Mouse (Mus musculus): ENCODE results near the gene Abraxas1.

Gene Abraxas1

DNA sequence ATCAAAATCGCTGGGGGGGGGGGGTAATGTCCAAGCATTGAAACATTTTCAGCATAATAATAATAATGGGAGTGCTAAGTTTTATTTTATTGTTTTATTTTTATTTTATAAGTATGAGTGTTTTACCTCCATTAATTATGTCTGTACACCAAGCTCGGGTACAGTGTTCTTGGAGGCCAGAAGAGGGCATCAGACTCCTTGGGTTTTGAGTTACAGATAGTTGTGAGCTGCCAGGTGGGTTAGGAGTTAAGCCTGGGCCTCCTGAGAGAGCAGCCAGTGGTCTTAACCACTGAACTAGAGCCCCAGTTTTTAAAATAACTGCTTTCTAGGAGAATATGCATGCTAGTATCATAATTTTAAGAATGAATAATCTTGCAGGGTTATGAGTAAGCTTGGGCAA lies 5.2 kb upstream of the Abraxas1 start:
- peak; percentile 62; the same call in 1 of the 2 replicates for ATAC-seq (ENCODE audit: low TSS enrichment)

DNA sequence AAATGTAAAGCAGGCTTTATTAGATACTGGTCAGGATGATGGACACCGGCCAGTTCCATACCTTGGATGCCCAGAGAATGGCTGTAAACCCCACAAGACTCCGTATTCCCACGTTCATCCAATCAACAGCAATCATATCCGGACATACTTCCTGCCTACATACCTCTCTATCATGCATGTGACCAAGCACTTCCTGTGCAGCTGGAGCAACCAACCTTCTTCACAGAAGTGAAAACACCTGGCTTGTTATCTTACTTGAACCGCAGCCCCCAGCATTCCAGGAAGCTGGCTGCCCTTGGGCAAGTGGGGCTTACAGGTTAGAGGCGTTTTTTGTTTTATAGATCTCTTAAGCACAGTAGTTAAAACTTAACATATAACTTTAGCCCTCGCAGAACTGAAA lies 2.1 kb upstream of the Abraxas1 start:
- no peak for ATAC-seq (ENCODE audit: low TSS enrichment)

DNA sequence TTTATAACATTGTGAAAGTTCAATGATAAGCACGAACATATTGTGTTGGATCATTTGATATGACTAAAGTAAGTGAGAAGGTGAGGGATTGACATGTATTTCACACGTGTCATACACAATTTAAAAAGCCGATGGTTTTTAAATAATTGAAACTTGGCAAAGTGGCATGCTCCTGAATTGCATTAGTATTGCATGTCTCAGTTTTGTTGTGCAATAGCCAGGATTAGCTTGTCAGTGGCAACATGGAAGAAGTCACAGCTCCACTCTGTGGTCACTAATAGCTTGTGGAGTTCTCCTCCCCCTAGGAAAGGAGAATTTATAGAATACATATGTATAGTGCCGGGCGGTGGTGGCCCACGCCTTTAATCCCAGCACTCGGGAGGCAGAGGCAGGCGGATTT lies 610 bp upstream of the Abraxas1 start:
- no peak for ATAC-seq (ENCODE audit: low TSS enrichment)

DNA sequence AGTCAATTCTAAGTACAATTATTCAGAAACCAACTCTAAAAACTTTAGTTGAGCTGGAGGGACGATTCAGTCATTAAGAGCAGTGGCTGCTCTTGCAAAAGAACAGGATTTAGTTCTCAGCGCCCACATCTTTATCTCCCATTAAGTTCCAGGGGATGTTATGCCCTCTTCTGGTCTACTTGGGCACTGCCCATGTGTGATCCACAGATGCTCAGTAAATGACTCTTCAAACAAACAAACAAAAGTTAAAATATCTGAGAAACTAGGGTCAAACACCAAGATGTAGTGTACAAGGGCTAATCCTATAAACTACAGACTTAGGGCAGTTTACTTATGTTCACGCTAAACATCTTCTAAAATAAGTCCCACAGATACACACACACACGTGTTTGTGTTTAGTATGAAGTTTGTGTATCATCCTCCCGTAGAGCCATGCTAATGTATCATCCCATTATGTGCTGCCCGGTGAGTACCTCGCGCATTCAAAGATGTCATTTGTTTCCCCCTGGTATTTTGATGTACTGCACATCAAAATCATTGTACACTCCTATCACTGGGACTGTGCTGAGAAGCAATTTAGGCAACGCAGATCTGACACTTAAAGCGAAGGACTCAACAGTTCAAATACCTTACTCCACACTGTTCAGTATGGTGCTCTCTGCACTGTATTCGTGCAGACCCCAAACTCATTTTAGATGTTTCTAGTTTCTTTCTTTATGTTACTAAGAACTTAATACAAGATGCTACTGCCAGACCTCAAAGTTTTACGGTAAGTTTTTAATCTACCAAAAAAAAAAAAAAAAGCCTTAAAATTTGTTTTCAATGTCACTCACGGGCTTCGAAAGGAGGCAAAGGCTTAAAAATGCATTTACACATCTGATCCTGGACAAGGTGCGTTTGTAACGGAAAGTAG lies 941 bp downstream of the Abraxas1 start:
- no peak for ATAC-seq (ENCODE audit: low TSS enrichment)

DNA sequence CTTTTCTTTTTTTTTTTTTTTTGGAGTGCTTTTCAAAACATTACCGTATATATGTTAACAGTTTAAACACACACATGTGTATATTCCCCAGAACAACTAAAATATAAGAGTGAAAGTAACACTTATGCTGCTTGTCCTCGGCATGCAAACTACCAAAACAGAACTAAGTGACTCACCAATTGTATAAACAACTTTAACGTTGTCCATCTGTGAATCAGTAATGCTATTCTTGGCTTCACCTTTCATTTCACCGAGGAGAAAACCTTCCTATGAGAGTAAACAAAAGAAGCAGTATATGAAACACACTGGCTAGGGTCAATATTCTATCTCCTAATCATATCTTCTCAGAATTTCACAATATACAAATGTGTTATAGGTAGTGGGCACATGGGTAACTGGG lies 2.4 kb downstream of the Abraxas1 start:
- ATAC-seq (ENCODE audit: low TSS enrichment) = no peak

DNA sequence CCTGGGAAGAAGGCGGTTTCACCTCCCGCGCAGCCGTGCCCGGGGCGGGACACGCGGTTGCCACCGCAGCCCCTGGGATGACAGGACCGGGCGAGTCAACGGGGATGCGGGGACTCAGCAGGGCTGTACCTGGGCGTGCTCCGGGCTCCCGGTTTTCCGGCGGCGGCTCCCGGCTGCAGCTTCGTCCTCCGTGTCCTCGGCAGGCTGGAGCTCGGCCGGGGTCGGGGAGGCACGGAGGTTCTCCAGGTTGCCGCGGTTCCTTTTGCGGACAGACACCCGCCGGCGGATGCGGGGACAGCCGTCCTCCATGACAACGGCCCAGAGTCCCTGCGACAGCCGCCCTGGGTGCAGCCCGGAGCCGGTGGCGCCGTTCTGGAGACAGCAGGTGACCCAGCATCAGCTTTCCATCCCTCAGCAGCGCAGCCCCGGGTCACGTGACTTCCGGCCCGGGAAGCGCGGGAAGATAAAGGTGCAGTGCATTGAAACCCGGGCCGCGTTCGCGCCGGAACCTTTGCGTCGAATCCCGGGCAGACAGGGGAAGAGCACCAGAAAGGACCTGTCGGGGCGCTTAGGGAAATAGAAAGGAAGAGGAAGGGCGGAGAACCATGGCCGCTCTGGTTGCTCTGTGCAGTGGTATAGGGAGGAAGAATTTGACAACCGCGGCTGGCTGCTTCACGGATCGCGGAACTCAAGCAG lies 22.5 kb downstream of the Abraxas1 start, which contains the start of the genes Helq and Mrps18c:
Helq (minus strand) TSS at position 434 of the 696 bp plus-strand sequence.
Mrps18c (plus strand) TSS at position 463 of the 696 bp plus-strand sequence.
- peak; percentile 99 for ATAC-seq (ENCODE audit: low TSS enrichment)

DNA sequence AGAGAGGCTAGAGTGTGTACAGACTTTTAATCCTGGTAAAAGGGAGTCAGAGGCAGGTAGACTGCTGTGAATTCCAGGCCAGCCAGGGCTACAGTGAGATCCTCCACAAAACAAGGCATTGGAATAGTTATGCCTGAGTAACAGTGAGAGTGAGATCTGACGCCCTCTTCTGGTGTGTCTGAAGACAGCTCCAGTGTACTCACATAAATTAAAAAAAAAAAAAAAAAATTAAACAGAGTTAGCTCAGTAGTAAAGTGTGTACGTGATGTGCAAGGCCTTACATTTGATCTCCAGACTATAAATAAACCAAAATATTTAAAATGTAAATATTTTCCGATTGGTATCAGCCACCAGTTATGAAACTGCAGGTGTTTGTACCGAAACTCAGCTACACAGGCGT lies 26.7 kb downstream of the Abraxas1 start:
- ATAC-seq (ENCODE audit: low TSS enrichment) = no peak

DNA sequence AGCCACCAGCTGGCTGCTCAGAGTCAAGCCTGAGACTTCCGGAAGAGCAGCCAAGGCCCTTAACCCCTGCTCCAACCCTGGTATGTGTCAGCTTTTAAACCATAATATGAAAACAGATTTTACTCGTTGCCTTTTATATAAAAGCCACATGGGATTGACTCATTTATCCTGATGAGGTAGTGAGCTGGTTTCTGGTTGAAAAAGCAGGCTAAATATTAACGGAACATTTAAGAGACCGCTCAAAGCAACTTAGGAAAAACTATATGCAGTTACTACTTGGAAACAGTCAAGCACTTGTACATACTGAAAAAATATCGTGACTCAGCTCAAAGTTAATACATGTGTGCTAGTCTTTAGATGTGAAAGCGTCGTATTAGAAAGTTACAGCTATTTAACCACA lies 28.5 kb downstream of the Abraxas1 start:
- no peak for ATAC-seq (ENCODE audit: low TSS enrichment)

DNA sequence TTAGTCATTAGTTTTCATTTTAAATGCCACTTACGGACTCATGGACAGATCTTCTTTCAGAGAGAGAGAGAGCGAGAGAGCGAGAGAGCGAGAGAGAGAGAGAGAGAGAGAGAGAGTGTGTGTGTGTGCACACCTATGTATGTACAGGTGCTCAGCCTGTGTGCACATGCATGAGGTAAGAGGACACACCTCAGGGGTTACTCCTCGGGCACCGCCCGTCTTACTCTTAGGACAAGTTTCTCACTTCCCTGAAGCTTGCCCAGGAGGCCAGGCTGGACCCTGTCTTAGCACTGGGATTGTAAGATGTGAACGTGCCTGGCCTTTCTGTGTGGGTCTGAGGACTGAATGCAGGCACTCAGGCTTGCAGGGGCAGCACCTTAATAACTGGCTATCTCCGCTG lies 33.2 kb downstream of the Abraxas1 start:
- no peak for ATAC-seq (ENCODE audit: low TSS enrichment)

DNA sequence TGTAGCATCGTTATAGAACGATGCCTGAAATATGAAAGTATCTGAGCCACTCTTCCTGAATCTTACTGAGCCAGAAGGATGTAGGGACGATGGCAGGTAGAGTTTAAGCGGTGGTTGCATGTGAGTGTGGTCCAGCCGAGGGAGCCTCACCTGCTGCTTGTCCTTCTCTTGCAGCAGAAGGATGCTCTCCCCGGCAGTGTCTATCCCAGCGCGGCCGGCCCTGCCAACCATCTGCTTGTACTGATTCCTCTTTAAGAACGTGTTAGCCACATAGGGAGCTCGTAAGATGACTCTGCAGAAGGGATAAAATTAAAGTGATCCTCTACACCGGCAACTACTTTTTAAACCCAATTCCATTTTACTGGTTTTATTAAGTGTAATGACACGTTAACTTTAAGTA lies 41.8 kb downstream of the Abraxas1 start:
- ATAC-seq (ENCODE audit: low TSS enrichment) = peak; percentile 85

DNA sequence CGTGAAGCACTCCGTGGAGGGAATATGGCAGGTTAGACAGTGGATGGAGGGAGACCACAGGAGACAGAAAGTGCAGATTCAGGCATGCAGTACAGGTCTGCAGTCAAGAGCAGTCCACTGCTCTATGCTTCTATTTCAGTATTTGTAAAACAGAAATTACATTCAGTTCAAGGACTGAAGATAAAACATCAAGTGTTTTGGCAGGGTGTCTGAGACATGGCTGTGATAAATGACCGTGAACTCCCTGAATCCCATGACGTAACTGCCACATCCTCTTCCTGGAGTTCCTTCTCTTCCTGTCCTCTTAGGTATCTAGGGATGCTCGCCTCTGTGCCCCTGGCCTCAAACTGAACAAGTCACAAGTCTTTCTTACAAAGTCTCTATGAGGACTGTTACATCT lies 43.9 kb downstream of the Abraxas1 start:
- no peak for ATAC-seq (ENCODE audit: low TSS enrichment)

DNA sequence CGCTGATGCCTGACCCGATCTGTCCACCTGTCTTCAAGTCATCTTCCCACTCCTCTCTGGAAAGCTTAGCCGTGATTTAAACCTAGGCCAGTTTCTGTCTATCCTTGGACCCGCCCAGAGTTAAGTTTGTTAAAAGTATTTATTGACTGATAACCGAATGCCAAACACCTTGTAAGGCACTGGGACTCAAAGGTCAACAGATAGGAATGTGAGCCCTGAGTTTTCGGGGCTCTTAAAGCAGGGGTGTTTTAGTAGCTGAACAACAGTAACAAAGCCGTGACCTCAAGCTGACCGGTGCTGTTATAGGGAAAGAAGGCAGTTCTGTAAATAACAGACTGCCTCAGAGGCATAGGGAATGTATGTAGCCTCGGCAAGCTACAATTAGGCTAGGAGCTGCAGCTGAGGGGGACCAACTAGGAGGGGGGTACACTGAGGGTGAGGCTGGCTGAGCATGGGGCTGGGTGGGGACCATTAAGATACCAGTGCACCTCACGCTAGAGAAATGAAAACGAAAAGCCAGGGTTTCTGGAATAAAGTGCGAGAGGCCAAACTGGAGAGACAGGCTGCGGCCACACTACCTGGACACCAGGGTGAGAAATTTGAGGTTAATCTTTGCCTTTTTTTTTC lies 44.9 kb downstream of the Abraxas1 start:
- no peak for ATAC-seq (ENCODE audit: low TSS enrichment)

DNA sequence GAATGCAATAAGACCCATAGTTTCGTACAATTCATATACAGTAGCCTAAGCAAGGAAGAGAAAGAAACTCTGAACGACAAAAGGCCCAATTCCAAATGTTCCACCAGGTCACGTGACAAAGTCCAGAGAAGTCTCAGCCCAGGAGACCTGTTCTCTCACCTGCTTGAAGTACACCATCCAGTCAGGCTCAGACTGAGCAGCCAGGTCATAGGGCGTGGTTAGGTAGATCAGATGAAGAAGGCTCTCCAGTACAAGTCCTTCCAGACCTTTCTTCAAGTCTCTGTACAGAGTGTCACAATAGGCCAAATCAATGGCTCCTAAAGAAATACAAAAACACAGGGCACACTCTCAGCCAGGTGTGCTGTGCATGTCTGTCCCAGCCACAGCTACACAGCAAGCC lies 49.2 kb downstream of the Abraxas1 start:
- ATAC-seq (ENCODE audit: low TSS enrichment) = no peak

DNA sequence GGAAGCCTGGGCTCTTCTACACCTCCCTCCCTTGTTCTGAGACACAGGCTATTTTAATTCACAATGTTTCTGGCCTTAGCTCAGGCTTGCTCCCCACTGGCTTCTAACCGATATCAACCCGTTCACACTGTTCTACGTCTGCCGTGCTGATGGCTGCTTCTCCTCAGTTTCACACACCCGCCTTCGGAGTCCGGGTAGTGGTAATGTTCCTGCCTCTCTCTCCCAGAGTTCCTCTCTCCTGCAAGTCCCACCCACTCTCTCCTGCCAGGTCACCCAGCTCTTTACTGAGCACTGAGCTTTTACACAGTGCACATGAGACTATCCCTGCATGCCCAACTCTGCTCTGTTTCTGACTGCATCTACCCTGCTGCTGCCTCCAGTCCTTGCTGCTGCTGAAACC lies 54.7 kb downstream of the Abraxas1 start:
- ATAC-seq (ENCODE audit: low TSS enrichment) = peak; percentile 86

DNA sequence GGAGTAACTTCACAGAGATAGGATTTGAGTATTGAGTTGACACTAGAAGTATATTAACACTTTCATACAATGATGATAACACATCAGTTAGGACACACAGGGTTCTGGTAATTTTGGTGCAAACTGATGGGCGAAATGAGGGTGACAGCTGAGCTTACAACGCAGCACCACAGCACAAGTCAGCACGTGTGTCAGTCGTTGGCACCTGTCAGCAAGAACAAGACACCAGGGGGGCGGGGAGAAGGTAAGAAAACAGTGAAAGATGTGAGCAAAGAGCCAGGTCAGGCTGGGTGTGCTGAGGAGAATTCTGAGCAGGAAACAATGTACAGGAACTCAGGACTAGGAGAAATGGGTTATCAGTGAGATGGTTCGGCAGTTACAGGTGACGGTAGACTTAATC lies 59.0 kb downstream of the Abraxas1 start:
- no peak for ATAC-seq (ENCODE audit: low TSS enrichment)

DNA sequence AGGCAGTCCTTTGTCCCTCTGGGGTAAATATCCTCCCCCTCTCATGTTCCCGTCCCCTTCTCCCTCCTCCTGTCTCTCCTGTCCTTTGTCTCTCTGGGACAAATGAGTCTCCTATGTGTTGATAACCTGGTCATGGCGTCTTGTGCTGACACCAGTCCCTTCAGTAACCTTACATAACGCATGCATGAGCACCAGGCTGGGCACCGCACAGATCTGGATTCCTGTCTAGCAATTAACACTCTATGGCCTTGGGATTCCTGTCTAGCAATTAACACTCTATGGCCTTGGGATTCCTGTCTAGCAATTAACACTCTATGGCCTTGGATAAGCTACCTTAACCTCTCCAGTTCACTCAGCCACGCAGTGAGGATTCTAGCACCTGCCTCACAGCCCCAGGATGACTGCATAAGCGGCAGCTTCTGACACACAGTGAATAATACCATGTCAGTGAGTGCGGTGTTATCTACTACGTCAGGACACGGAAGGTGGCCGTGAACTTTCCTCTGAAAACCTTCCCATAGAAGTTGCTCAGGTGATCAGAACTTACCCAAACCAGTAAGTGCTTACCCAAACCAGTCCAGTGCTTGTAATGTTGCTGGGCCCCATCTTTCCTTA lies 60.6 kb downstream of the Abraxas1 start:
- ATAC-seq (ENCODE audit: low TSS enrichment) = no peak

DNA sequence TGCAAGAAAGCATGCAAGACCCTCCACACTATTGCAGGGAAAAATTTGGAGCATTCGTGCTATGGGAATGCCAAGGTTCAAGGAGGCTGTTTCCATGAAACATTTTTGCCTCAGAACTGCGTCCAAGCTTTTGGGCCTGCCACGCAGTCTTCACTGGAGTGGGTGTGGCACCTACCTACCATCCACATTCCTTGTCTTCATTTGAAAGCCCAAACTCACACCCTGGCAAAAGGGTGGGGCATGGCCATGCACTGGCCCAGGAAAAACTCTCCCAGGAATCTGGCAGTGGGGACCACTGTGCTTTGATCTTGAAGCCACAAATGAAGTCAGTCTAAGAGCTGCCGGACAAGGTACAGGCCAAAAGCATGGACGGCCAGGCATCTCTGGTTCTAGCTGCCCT lies 62.6 kb downstream of the Abraxas1 start:
- no peak for ATAC-seq (ENCODE audit: low TSS enrichment)
